Mouse (Mus musculus) megakaryocyte, embryonic 14.5 days (primary cell): Measurements from ENCODE around the gene Izumo1.

Experiments
- FLI1 ChIP-seq: IDR thresholded peaks from 2 replicates; pipeline ENCODE4 v1.6.1; 2012; ENCODE audit warnings: low read length, inconsistent platforms, mixed read lengths
- GATA1 ChIP-seq: IDR thresholded peaks from 3 replicates; pipeline ENCODE4 v1.6.1; 2012; ENCODE audit warnings: mixed read lengths, low read length, inconsistent platforms, borderline replicate concordance

- TF ChIP-seq GATA1 (no peak), FLI1 (no peak)
These were observed at the start of gene Izumo1 for GRCm38 (mm10) chr7:45621443-45621842.
